Mouse (Mus musculus) mesoderm, embryonic 11.5 days (tissue): ENCODE results near the gene Ppp1r11.
"Not testable (repeated sequence)": the region's sequence is repeated elsewhere in the genome, so short reads cannot be mapped to it uniquely, and the experiment has no call there.

Experiments
- DNase-seq: peaks from one replicate; pipeline ENCODE4 v3.0.0-alpha.2; 2012; ENCODE audit warnings: low read depth, low spot score

Gene Ppp1r11

DNA sequence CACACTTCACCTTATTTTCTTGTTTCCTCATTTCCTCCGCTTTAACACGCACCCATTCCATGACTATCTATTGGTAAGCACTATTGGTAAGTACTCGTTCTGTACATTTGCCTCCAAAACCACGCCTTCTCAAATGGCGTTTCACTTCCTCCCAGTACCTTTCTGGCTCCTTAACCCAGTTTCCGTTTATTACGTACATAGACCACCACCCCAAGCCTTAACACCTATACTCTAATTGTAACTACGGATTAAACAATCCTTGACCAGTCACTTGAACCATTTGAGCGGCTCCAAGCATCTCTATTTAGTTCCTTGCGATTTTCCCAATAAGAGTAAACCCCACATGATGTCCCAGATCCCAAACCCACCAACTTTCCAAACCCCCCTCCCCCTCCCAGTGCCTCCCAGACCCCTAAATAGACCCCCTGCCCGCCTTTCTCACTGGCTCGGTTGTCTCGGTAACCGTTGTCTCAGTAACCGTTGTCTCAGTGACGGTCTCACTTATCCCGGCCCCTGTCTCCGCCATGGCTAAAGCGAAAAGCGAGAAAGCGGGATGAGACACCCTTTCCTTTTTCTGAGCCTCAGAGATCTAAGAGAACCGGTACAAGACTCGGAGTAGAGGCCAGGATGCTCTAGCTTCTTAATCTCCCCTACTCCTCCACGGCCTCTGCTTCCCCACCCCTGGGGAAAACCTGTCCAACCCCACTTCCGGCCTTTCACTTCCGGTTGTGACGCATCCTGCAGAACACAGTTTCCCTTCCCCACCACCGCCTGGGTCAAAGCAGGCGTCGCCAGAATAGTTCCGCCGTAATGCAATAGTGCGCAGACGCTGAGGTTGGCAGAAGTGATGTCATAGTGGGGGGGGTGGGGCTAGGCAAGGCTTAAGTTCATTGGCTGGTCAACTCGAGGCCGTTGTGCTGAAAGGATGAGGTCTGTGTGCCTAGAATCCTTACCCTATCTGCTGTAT, at the start of gene Ppp1r11:
Gene Ppp1r11 (minus strand): TSS at position 761 of the 967 bp plus-strand sequence.
- DNase-seq = peak; percentile 99

DNA sequence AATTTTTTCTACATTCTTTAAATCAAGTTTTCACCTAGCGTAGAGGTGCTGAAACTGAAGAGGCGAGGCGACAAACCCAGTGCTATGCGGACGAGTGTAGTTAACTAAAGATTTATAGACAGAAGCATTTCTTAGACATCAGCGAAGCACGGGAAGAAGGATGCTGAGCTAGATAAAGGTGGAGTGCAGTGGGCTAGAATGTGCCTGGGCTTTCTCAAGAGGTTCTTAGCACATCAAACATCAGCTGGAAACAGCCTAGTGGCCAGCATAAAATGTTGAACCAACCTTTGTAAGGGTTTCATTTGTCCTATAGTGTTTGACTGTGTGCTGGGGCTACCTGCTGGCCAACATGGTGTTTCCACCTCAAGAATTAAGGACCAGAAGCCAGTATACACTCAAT, 49.3 kb upstream of the Ppp1r11 start, which contains the start of gene Zfp57:
Gene Zfp57 (plus strand): TSS at position 301 of the 400 bp plus-strand sequence.
- DNase-seq = no peak

DNA sequence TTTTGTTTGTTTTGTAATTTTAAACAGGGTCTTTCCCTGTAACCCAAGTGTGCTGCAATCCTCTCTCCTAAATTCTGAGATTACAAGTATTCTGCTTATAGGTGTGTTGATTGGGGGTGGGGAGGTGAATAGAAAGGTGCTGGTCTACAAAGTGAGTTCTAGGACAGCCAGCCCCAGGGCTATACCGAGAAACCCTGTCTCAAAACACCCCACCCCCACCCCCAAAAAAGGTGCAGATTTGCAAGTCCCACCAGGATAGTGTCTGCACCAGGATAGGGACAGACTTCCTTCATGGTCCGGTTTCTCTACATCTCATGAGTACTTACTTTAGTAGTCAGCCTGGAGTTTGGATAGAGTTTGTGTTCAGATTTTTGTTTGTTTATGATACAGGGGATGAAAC, 46.9 kb upstream of the Ppp1r11 start:
- no peak for DNase-seq

DNA sequence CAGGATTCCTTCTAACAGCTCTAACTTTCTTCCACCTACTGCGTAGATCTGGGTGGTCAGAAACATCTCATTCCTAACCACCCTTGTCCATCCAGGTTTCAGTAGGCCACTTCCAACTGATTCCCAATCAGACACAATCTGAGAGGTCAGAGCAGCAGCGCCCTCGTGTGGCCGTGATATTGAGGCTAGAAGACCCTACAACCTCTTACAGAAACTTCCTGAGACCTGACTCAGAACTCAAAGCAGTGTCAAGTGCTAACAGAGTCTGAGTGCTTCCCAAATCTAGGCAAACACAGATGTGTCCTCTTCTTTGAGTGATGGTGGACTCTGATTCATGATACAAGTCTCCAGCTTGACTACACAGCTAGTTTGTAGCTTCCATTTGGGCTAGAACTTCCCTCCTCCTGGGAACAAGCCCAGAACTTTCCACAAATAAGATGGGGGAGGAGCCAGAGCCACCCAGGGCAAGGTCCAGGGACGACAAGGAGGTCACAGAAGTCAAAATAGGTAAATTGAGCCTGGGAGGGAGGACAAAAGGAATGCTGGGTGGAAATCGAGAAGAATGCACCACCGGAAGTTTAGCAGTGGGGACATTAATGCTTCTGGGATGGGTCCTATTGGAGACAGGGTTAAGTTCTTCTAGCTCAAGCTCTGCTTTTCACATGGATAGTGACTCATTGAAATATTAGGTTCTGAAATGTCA, 45.6 kb upstream of the Ppp1r11 start:
- peak; percentile 83 for DNase-seq

DNA sequence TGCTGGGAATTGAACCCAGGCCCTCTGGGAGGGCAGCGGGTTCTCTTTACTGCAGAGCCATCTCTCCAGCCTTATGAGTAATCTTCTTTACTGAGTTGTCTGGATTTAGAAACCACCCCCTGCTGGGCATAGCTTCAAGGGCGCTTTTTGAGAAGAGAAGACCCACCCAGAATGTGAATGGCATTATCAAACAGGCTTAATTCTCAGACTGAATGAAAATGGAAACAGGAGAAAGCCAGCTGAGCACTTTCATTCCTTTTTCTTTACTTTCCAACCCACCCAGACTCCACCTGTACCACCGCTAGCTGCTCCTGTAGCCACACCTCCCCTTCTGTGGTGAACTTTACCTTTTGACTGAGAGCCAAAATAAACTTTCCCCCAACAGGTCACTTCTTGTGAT, 43.9 kb upstream of the Ppp1r11 start:
- DNase-seq = no peak

DNA sequence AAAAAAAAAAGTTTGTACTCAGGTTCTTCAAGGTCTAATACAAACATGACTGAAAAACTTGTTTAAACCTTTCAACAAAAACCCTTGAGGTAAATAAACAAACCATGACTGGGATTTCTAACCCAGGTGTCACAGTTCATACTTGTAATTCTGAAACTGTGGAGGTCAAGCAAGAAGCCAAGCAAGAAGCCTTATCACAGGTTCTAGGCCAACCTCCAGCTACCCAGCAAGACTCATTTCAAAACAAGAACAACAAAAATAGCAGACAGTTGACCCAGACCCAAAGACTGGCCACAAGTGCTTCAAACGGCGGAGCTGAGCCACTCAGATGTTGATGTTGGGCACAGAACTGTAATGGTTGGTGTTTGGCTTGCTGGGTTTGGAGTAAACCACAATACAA, 43.0 kb upstream of the Ppp1r11 start:
- no peak for DNase-seq

DNA sequence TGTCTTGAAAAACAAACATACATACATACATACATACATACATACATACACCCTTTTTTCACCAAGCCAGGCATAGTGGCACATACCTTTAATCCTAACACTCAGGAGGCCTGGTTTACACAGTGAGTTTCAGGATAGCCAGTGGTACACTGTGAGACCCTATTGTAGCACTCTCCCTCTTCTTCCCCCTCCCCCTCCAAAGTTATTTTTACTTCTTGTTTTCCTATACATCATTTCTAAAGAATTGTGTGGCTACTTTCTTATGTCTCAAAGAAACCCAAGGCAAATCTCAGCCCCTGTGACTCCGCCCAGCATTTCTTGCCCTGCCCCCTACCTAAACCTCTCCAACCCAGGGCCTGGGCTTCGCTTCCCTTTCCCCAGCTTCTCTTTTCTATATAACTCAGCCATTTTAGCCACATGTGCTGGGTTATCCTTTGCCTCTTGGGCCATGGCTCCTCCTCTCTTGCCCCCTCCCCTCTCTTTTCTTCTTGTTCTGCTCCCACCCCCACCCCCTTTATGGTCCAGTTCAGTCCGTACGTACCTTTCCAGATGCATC, 42.3 kb upstream of the Ppp1r11 start:
- DNase-seq = no peak

DNA sequence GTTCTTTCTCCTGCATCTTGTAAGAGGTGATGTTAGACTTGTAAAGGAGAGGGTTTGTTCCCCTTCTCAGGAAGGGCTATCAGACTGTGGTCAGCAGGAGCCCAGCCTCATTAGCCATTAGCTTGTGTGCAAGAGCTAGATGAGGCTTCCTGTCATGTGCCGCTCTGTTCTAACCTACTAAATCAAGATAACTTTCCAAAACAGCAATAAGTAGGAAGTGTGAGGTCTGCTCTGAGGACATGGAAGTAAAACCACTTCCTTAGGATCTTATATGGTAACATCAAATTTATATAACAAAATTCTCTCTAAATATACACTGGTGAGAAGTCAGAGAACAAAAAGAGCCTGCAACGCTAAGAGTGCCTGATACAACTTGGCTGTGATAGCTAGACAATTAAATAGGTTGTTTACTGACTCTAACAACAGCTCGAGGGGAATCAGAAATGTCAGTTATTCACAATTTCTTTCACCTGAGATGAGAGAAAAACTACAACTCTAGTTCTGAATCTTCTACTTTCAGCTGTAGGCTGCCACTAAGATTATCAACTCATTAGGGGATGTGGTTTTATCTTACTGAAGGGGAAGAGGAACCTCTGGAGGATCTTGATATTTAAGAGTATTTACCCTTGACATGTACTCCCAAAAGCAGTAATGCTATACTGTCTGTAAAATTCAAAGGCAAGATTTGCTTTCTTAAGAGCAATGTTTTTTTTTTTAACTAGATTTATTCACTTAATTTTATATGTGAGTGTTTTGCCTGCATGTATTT, 41.0 kb upstream of the Ppp1r11 start:
- DNase-seq = no peak

DNA sequence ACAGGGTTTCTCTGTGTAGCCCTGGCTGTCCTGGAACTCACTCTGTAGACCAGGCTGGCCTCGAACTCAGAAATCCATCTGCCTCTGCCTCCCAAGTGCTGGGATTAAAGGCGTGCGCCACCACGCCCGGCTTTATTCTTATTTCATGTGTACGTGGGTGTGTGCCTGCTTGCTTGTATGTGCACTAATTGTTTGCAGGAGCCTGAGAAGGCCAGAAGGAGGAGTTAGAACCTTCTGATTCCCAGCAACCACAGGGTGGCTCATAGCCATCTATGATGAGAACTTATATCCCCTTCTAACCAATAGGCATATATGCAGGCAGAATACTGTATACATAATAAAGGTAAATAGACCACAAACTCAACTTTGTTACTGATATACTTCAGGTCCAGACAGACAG, 39.1 kb upstream of the Ppp1r11 start:
- DNase-seq = not testable (repeated sequence)

DNA sequence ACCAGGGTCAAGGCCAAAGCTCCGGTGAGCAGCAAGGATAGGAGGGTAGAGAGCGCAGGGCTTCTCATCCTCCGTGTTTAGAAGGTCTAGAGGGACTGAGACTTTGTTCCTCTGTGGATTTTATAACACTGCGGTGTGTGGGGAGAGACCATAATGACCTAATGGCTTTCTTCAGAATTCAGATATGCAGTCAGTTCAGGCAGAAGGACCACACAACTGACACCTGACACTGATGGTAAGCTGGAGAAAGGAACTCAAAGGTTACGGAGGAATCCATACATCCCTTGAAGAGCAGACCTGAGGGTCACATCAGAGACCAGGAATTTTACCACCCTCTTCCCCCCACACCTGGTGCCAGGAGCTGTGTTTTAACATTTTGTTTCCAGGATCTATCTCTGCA, 37.9 kb upstream of the Ppp1r11 start, which contains the start of gene H2-M5:
Gene H2-M5 (minus strand): TSS at position 101 of the 400 bp plus-strand sequence.
- no peak for DNase-seq

DNA sequence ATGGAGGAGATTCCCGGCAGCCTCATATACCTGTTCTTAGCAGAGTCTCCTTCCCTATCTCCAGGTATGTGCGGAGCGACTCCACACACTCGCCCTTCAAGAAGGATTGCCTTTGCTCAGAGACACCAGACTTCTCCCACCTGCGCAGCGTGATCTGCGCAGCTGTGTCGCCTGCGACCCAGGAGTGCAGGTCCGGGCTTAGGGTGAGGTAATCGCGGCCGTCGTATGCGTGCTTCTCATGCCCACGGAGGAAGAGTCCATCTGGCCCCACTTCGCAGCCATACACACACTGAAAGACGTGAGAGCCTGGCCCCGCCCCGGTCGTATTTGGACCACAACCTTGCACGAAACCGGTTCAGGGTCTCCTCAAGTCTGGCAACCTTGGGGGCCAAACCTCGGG, 36.9 kb upstream of the Ppp1r11 start:
- no peak for DNase-seq

DNA sequence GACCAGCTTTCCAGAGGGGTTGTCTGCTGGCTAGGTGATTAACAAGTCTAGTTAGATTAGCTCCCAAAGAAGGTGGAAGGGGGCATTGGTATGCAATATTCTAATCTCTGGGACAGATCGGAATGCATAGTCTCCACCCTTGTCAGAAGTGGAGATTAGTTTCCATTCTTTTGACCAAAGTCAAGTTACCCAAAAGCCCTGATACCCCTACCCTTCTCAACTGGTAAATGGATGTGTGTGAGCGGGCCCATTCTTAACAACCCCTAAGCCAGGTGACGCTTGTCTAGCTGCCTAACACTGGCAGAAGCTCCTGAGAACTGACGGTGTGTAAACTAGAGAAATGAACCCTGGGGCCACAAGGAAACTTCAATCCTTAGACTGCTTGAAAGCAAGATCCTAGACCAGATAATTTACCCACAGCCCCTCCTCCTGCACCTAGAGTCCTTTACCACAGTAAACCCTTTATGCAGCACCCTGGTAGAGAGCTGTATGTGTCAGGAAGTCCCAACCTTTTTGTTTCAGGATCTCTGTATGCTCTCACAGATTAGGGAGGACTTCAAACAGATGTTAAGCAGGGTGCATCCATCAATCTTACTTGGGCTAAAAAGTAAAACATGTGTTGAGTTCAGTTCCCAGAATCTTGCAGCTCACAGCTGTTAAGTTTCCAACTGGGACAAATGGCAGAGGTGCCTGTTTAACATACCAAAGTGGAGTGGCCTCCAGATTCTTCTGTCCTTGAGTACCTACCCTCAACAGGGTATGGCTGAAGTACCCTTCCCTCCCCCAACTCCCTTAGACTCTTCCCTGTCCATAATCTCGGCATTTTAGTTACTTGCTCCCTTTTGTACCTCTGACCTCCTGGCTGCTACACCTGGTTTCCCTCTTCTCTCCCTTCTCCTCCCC, 31.0 kb upstream of the Ppp1r11 start:
- DNase-seq = peak; percentile 46

DNA sequence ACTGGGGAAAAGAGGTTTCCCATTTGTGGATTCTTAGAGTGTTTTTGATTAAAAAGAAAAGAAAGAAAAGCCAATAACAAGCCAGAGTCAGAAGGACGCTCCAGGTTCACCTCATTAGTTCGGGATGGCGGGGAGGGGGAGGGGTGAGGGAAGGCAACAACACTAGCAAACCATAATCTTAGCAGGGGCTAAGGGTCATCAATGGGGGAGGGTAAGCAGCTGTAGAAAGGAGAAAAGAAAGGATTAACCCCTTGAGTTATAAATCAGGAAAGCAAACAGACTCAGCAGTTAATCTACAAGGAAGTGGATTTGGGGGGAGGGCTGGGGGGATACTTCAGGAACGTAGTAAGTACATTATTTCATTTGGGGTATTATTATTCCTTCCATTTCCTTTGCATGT, 30.3 kb upstream of the Ppp1r11 start:
- DNase-seq = no peak

DNA sequence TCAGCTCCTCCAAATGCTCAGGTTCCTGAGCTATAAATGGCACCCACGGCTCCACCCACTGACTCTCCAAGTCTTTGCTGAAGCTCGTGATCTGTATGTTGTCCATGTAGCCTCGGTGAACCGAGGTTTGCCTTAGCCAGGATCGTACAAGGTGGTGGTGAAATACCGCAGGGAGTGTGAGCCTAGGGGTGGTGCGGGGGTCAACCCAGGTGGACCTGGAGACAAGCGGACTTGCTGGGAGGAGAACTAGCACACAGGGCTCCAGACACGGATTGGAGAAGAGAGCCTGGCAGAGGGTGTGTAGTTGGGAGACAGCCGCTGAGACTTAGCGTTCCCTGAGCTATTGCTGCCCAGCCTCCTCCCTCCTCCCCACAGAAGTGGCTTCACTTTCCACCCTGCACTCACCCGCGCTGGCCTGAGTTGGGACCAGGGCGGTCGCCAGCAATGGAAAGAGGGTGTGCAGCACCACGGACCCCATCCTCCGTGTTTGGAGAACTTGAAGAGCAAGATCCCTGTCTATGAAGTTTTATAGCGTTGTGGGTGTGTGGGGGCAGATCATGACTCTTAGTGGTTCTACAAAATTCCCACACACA, 29.8 kb upstream of the Ppp1r11 start, which contains the start of gene 2410137M14Rik:
Gene 2410137M14Rik (minus strand): TSS at position 17 of the 593 bp plus-strand sequence.
- no peak for DNase-seq

DNA sequence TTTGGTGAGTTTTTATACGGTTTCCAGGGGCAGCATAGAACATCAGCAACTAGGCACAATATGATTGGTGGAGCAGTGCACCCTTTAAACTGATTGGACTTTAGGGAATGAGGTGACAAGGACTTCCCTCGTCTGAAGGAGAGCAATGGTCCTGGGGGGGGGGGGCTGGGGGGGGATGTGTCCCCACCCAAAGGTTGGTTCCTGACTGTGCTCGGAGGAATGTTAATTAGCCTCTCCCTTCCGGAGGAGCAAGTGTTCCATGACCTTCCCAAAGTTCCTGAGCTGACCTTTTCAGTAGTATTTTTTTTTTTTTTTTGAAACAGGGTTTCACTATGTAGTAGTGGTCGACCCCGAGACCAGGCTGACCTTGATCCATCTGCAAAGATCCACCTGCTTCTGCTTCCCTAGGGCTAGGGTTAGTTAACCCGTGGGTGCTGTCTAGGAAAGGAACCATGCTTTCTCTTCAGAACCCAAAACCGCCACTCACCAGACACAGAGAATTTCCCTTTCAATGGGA, 21.8 kb upstream of the Ppp1r11 start:
- no peak for DNase-seq

DNA sequence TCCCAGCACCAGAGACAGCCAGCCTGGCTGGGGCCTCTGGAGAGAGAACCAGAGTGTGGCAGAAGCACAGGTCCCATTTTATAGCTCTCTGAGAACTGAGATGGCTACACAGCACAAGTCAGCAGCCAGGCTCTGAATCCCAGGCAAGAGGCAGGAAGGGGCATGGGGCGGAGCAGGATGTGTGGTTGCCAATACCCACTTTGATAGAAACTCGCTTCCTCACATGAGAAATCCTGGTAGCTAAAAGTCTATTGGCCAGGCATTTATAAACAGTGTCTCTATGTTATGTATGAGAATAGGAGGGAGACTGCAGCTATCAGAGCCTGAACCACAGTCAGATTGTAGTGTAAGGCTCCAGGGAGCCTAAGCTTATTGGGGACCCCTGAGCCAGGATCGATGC, 21.2 kb upstream of the Ppp1r11 start:
- DNase-seq = no peak

DNA sequence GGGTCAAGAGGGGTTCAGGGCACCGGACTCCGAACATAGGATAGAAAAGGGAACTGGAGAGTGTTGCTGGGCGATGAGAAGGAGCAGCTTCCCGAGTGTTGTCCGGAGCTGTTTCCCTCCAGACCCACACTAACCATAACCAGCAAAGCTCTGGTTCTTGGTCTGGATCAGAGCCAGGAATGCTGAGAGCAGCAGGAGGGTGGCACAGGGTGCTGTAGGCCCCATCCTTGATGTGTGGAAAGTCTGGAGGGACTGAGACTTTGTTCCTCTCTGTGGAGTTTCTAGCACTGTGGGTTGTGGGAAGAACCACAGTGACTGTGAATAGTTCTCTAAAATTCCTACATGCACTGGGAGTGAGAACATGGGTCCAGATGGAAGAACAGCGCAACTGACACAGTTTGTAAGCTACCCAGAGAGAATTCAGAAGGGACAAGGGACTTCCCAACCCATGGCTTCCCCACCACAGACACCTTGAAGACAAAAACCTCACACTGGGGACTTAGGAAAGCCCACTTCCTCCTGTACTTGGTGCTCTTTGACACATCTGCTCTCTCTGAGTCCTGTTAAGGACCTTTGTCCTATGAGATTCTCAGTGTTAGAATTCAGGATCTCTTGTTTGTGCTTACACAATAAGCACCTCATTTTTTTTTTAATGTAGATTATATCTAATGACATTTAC, 19.8 kb upstream of the Ppp1r11 start:
- no peak for DNase-seq

DNA sequence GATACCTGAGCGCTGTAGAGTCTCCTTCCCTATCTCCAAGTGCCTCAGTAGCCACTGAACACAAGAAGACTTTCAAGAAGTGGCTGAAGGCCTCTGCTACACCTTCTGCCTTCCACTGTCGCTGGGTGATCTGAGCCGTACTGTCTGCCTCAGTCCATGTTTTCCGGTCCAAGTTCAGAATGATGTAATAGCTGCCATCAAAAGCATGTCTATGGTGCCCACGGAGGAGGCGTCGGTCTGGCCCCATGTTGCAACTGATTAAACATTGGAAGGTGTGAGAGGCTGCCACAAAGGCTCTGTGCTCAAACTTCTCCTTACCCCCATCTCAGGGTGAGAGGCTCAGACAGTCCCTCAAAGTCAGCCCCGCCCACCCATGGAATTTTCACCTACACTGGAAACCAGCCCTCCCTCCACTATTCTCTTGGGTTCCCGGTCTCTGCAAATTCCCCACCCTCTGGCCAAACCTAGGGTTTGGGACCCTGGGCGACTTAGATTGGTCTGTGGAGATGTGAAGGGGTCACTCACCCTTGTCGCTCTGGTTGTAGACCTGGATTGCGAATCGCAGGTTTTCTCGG, 18.9 kb upstream of the Ppp1r11 start:
- DNase-seq = no peak

DNA sequence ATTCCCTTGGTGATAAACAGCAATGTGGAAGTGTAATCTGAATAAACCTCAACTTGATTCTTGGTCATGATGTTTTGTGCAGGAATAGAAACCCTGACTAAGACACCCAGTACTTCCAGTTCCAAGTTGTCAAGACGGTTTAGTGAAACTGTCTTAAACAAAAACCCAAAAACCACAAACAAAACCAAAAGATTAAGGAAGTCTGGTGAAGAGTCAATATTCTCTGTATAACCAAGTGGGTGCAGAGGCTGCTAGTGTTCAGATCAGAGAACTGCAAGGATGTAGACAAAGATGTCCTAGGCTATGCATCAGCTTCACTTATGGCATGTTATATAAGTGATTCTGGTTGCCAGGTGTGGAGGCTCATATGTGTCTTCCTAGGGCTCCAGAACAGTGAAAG, 15.3 kb upstream of the Ppp1r11 start:
- no peak for DNase-seq
